Mouse (Mus musculus) ovary, postnatal 36 days (tissue): Measurements from ENCODE around the gene Olfr876.
"Not testable (repeated sequence)": the region's sequence is repeated elsewhere in the genome, so short reads cannot be mapped to it uniquely, and the experiment has no call there.

ENCODE experiments used
- DNase-seq: peaks from one replicate; pipeline ENCODE4 v3.0.0; 2022; ENCODE audit warnings: low spot score, mixed read lengths

The Olfr876 gene

DNA sequence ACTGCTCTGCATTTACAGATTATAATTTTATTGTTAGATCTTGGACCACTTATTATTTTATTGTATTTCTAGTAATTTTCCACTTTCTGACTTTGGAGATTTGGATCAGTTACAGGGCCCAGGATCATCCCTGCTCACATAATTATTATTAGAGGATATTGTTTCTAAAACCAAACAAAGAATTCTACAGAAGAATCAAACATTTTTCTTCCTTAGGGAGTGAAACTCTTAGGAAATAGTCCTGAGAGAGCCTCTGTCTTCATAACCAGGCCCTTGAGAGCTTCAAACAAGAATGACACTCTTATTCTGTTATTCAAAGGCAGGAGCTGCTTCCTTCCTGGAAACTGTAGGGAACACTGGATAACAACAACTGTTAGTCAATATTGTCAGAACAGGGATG is at the start of gene Olfr876:
Gene Olfr876, plus strand, starts transcription at position 301 of the 400 bp plus-strand sequence.
- no peak for DNase-seq

DNA sequence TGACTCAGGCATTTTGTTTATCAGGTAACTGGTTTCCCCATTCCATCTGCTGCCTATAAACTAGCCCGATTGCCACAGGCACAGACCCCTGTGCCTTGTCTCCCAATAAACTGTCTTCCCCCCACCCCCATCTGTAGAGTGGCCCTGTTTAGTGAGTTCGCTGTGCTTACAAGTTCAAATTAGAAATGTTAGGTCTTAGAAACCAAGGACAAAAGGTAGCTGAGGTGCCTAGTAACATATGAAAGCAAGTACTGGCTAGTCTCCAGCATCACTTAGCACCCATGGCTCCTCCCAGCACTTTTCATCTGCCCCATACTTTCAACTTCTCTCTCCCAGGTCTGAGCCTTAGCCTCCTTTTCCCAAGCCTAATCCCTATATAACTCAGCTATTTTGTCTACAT is 41.1 kb upstream of the Olfr876 start:
- DNase-seq = no peak

DNA sequence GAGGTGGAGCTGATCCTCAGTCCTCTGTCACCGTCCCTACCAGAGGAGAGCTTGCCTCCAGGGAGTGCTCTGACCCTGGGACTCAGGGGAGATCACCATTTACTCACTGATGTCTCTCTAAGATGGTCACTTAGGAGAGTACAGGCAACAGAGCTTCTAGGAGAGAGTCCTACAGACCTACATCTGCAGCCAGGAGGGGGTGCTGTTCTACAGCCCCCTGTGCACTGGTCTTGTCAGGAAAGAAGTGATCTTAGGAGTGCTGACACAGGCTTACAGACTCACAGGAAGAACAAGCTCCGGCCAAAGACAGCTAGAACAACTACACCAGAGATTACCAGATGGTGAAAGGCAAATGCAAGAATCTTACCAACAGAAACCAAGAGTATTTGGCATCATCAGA is 40.3 kb upstream of the Olfr876 start:
- DNase-seq = peak; percentile 29

DNA sequence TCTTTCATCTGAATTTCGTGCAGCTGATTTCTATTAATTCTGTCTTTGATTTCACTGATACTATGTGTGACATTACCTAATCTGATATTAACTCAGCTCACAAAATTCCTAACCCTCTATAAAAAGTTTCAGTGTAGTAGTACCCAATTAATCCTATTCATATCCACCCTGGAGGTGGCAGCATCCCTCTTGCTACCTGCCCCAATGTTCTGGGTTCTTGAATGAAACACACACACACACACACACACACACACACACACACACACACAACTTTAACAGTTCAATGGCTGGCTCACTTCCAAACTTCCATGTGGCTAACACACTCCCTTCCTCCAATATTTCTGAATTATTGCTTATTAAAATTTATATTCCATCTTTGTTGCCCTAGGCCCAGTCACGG is 32.2 kb upstream of the Olfr876 start:
- no peak for DNase-seq

DNA sequence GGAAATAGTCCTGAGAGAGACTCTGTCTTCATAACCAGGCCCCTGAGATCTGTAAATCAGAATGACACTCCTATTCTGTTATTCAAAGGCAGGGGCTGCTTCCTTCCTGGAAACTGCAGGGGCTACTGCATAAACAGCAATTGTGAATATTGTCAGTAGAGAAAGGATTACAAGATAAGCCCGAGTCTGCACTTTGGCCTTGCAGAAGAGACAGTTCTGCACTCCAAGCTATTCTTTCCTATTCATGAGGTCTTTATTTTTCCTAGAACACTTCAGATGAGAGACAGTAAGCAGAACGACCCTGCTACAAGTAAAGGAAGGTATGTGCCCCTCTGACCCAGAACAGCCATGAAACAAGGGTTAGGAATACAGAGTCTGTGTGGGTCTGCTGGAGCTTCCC is 31.1 kb upstream of the Olfr876 start, which contains the start of gene Olfr875:
Gene Olfr875, plus strand, starts transcription at position 99 of the 400 bp plus-strand sequence.
- no peak for DNase-seq

DNA sequence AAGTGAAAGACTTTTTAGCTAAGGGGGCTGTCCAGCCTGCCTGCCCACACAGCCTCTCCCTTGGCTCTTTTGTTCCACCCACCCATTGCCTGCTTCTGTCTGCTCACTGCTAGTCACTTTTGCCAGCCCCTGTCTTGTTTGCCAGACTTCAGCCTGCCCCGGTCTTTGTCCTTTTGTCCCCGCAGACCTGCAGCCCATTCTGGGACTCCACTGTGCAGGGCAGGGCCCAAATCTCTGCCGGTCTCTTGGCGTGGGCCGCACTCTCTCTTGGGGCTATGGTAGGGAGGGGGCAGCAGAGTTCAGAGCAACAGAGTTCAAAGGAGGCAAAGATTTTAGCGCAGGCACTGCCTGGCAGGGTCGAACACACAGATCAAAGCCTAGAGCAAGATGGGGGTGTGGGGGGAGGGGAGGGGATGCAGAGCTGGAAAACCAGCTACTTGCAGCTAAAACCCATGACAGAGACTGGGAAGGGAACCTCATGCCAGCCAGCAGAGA is 20.0 kb upstream of the Olfr876 start:
- peak; percentile 30 for DNase-seq

DNA sequence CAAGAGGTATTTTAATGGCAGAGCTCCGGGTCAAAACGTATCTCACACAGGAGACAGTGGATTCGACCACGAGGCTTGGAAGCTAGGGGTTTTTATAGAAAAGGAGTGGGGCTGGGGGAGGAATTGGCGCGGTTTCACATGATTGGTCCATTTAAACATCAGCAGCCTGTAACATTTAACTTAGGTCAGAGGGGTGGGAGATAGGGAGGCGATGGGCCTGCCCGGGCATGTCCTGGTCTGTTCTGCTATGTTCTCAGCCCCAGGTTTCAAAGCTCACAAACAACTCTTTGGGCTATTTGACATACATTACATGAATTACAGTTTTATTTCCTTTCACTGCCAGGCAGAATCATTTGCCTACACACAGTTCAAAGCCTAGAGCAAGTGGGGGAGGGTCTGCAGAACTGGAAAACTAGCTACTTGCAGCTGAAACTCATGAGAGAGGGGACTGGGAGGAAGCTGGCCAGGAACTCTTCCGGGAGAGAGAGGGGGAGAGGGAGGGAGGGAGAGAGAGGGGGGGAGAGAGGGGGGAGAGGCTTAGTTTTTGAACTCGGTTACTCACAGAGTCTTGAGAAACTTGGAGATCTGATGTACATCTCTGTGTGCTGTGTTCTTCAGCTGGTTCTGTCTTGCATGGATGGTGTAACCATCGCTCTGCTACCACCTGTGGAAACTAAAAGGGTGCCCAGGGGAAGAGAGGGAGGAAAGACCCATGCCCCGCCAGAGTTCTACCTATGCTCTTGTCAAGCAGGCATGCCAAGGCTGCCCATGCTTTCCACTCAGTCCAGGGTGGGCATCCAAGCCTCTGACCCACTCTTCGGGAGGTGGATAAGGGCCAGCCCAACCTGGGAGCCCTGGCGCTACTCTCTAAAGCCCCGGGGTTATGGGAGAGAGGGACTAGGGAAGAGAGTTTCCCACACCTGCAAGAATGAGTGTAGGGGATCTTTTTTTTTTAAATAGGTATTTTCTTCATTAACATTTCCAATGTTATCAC is 19.1 kb upstream of the Olfr876 start:
- not testable (repeated sequence) for DNase-seq

DNA sequence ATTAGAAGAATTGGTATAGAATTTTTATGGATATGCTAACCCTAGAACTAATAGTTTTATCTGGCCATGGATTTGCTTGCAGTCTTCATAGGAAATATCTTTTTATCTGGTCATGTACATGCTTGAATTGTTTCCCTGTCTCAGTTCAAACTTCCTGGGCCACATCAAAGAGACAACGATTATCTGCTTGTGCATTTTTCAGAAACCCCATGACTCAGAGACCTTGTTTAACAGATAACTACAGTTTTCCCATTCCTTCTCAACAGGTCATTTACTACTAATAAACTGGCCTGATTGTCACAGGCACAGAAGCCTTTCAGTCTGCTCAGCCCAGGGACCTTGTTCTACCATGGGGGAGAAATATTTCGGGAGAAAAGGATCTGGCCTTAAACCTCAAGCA is 16.4 kb upstream of the Olfr876 start:
- DNase-seq = no peak

DNA sequence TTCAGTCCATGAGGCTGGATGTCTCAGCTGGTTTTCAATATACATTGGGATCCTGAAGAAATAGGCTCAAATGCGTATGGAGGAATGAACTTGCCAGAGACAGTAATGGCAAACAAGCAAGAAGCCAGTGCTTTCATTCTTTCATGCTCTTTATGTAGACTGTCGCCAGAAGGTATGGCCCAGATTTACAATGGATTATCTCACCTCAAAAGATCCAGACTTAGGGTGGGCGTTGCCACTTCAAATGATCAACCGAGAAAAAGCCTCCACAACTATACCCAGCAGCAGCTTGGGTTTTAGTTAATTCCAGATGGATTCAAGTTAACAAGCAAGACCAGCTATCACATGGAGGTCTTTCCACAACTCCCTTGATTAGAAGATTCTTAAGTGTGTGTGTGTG is 776 bp upstream of the Olfr876 start:
- DNase-seq = no peak

DNA sequence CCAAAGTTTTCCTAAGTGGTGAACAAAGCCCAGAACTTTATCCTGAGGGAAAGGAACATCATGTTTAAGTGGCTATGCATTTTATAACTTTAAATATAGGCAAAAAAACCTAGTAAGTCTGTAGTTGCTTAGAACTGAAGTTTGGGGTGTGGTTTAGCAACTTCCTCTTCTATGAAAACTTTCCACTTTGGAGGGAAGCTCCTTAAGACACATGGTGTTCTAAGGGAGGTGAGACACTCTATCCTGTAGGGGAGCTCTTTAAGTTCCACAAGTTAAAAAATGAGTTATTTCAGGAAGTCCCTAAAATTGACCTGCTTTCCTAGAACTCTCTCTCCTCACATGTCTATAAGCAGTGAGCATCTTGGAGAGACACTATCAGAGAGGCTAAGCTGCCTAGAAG is 4.4 kb downstream of the Olfr876 start:
- DNase-seq = no peak

DNA sequence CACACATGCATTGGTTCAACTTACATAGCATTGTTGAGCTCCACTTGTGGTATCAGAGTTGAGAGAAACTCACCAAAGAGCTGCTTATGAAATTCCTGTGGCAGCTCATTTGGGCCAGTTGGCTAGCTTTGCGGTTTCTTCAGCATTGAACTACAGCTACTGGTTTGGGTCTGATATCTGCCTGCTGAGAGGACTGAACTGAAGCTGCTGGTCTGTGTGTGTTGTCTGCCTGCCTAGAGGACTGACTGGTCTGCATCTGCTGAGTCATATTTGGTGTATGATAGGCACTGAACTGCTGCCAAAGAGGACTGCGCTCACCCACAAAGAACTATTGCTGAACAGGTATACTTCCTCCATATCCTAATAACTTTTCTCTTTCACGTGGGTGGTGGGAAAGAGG is 5.6 kb downstream of the Olfr876 start:
- no peak for DNase-seq

DNA sequence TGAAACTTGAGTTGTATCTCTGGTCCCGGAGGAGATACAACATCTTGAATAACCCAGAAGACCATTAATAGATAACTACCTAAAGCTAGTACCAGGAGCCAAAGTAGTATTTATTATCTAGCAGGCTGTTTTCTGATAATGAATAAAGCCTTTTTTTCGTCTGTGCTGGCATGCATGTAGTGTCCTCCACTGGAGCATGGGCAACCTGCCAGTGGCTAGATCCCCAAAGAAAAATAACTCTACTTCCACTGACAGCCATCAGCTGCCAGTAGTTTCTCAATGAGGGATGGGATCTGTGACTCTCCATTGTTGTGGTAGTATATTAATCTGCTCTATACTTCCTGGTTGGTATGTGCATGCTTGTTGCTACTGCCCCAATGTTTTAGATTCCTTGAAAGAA is 6.1 kb downstream of the Olfr876 start:
- peak; percentile 34 for DNase-seq

DNA sequence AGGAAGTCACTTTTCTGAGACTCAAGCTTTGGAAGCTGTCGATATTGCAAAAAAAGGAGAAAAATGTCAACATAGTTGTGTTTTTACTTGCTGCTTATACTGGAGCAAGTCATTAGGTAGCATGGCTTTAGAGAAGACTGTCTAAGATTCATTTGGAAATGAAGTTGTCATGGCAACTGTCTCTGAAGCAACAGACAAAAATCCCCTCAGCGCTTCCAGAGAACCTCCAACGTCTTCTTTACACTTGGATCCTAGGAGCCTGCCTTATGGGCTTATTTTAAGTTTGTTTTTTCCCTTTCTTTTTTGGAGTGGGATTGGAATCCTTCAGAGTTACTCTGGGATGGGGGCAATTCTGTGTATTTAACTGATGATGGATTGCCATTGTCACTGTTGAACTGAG is 11.9 kb downstream of the Olfr876 start:
- no peak for DNase-seq

DNA sequence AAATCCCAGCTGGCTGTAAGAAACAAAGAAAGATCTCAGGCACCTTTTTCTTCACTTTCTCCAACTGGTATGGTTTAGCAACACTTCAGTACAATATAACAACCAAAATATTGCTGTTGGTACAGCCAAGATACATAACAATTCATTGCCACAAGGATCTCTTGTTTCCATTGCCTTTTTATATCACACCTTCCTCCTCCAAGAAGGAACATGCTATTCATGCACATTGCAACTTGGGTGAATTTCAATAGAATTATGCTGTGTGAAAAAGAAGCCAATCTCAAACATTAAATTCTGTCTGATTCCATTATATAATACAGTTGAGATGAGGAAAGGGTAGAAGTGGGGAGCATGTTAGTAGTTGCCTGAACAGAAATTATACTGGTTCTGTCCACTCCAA is 27.1 kb downstream of the Olfr876 start:
- no peak for DNase-seq

DNA sequence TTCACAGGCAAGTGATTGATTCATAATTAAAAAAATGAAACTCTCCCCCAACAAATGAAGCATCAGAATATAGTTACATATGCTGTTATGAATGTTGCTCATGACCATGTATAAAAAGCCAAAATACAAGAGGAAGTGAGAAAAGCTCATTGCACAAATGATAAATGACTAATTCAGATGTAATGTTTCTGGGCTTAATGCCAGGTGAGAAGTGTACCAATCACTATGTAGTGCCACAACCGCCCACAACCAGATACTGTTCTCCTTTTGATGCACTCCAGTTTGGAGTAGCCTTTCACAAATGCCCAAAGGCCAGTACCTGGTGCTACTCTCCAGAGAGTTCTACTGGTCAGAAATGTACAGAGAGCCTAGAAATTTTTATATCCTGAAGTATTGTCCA is 30.5 kb downstream of the Olfr876 start:
- DNase-seq = no peak

DNA sequence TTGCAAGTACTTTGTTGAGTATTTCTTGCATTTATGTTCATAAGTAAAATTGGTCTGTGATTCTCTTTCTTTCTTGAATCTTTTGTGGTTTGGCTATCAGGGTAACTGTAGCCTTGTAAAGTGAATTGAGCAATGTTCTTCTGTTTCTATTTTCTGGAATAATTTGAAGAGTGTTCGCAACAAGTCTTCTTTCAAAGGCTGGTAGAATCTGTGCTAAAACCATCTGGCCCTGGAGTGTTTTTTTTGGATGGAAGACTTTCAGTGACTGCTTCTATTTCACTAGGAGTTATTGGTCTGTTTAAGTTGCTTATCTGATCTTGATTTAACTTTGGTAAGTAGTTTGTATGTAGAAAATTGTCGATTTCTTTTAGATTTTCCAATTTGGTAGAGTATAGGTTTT is 46.4 kb downstream of the Olfr876 start:
- DNase-seq = no peak

DNA sequence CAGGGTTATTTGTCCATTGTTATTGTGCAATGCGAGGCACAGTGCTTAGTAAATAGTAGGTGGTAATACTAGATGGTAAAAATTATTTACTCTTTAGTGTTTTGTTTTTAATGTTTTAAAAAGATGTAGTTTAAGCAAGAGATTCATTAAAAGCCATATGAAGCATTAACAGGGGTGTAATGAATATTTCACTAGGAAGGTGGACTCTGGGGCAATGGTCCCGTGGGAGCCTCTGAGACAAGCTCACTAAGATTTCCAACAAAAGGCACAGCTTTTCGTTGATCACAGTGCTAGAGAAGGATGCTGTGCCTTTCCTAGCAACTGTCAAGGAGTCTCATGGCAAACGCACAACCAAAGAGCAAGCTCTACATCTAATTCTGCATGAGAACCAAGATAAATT is 51.1 kb downstream of the Olfr876 start, which contains the start of gene Olfr877:
Gene Olfr877, plus strand, starts transcription at position 301 of the 400 bp plus-strand sequence.
- no peak for DNase-seq
